Mouse (Mus musculus) intestine, embryonic 14.5 days (tissue): ENCODE results near the gene Washc3. TPM values are rescaled to one million over a fixed set of nuclear protein-coding genes. Genes with fewer than 3 reads are reported as not detected.

ENCODE experiments used
- ATAC-seq: fragments of 200-750 bp; cut with Nextera tagmentation; replicated peaks from 2 replicates; pipeline ENCODE4 v1.8.0; 2017; ENCODE audit warnings: low read depth, moderate number of reproducible peaks, moderate TSS enrichment, moderate library complexity; ENCODE audit not compliant: low FRiP score, low TSS enrichment
- DNase-seq: peaks from one replicate; pipeline ENCODE4 v3.0.0-alpha.2; 2018; ENCODE audit warnings: low spot score
- H3K27ac ChIP-seq: fragments of 300-500 bp; sonication (generic); 2 replicates; pipeline ENCODE4 v1.5.1; 2014; ENCODE audit warnings: low read depth, mild to moderate bottlenecking, control low read depth
- H3K27me3 ChIP-seq: fragments of 300-500 bp; sonication (generic); replicated peaks from 2 replicates; pipeline ENCODE4 v1.6.1; 2014; ENCODE audit warnings: low read length, control low read depth; ENCODE audit not compliant: control insufficient read depth, insufficient read depth
- H3K36me3 ChIP-seq: fragments of 300-500 bp; sonication (generic); 2 replicates; pipeline ENCODE4 v1.6.1; 2014; ENCODE audit warnings: low read length, control low read depth; ENCODE audit not compliant: control insufficient read depth, insufficient read depth
- H3K4me1 ChIP-seq: fragments of 300-500 bp; sonication (generic); replicated peaks from 2 replicates; pipeline ENCODE4 v1.6.1; 2014; ENCODE audit warnings: low read length, control low read depth, mixed read lengths; ENCODE audit not compliant: control insufficient read depth, insufficient read depth
- H3K4me2 ChIP-seq: fragments of 300-500 bp; sonication (generic); 2 replicates; pipeline ENCODE4 v1.6.1; 2014; ENCODE audit warnings: low read length
- H3K4me3 ChIP-seq: fragments of 300-500 bp; sonication (generic); 2 replicates; pipeline ENCODE4 v1.5.1; 2014; ENCODE audit warnings: low read depth, low read length, control low read depth, mixed read lengths
- H3K9ac ChIP-seq: fragments of 300-500 bp; sonication (generic); 2 replicates; pipeline ENCODE4 v1.6.1; 2014; ENCODE audit warnings: mild to moderate bottlenecking, low read length
- H3K9me3 ChIP-seq: fragments of 300-500 bp; sonication (generic); 2 replicates; pipeline ENCODE4 v1.6.1; 2016; ENCODE audit warnings: low read length, control low read depth; ENCODE audit not compliant: control insufficient read depth
- WGBS: fragments of 180-500 bp; shearing (Covaris S2); extraction: QIAGEN DNeasy Blood & Tissue Kit; methylation state at CpG from one replicate; pipeline ENCODE4 v1.1.7; 2014; 5-methylcytosine and 5-hydroxymethylcytosine counted together
- polyA plus RNA-seq: library from polyadenylated mRNA; unstranded; fragments of >200 nt; fragmentation: Nextera tagmentation; extraction: Ambion mirVana; gene quantifications from 2 replicates; pipeline ENCODE4 v1.2.1, GENCODE M21; 2014

The Washc3 gene
- polyA plus RNA-seq, 1 experiment from 2014 or later = 65.7 TPM

DNA sequence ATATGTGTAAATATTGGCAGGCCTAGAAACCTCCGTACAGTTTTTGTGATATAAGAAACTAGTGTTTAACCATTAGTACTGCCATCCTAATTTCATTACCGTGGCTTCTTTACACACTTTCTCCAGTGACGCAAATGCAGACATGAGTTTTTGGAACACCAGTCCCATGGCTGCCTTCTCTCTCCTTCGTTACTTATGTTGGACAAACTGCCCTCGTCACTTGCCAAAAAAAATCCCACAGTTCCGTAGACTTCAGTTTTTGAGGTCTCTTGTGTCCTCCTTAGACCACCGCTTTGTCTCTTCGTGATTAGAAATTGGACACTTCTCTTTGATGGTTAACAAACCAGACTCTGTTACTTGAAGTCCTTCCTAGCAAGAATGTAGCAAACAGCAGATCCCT, 30.8 kb downstream of the Washc3 start:
- DNase-seq (no peak), ATAC-seq (no peak)
- H3K4me1 ChIP-seq = no peaks in the 10 kb centered on the region
- H3K4me2 ChIP-seq = no peak overlapping the region
- WGBS = 88% methylated on average over 8 of the region's 8 CpGs
- H3K36me3 ChIP-seq = peaks cover 6% of the 10 kb centered on the region; the same call in 1 of the 2 replicates
- no peak overlapping the region for H3K27ac ChIP-seq
- no peak overlapping the region for H3K4me3 ChIP-seq
- H3K27me3 ChIP-seq = no peaks in the 10 kb centered on the region
- no peaks in the 10 kb centered on the region for H3K9me3 ChIP-seq
- H3K9ac ChIP-seq = no peak overlapping the region

DNA sequence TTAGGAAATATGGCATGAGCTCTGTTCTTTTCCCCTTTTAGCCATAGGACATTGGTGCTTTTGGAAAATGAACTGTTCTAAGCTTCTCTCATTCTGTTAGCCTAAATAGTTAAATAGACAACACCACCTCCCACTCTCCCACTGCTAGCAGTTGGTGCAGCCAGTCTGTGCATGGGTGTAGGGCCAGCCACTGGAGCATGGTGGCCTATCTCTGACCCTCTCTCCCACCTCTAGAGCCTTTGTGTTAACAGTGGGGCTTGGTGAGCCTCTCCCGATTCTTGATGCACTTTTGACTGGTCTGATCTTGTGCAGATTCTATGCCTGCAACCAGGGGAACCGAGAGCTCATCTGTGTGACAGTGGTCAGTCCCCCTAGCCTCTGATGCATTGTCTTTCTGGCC, 31.9 kb downstream of the Washc3 start:
- Histone ChIP-seq H3K4me3 (no peak overlapping the region), H3K36me3 (peaks cover 6% of the 10 kb centered on the region; the same call in 1 of the 2 replicates), H3K4me1 (no peaks in the 10 kb centered on the region), H3K9ac (no peak overlapping the region), H3K4me2 (no peak overlapping the region), H3K27ac (no peak overlapping the region), H3K9me3 (no peaks in the 10 kb centered on the region), H3K27me3 (no peaks in the 10 kb centered on the region)
- 85% methylated on average over 2 of the region's 2 CpGs for WGBS
- ATAC-seq (no peak), DNase-seq (no peak)

DNA sequence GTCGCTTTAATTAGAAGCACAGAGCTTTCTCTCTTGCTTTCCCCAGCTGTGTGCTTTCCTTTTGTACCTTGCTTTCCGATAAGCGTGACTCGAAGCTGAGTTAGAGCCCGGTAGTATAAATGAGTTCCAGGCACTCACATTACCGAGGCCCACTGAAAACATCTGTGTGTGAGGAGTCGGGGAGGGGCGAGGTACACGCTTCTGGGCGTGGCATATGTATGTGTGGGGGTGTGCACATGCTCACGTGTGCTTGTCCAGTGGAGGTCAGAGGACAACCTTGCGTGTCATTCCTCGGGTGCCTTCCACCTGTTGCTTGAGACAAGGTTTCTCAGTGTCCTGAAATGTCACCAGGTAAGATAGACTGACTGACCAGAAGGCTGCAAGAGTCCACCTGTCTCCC, 43.8 kb downstream of the Washc3 start:
- Histone ChIP-seq H3K9me3 (peaks cover 3% of the 10 kb centered on the region), H3K4me3 (no peak overlapping the region), H3K4me1 (no peaks in the 10 kb centered on the region), H3K9ac (no peak overlapping the region), H3K27me3 (no peaks in the 10 kb centered on the region), H3K36me3 (peaks cover 4% of the 10 kb centered on the region; the same call in 1 of the 2 replicates), H3K4me2 (no peak overlapping the region), H3K27ac (no peak overlapping the region)
- DNase-seq (no peak), ATAC-seq (no peak)
- 88% methylated on average over 13 of the region's 13 CpGs for WGBS

DNA sequence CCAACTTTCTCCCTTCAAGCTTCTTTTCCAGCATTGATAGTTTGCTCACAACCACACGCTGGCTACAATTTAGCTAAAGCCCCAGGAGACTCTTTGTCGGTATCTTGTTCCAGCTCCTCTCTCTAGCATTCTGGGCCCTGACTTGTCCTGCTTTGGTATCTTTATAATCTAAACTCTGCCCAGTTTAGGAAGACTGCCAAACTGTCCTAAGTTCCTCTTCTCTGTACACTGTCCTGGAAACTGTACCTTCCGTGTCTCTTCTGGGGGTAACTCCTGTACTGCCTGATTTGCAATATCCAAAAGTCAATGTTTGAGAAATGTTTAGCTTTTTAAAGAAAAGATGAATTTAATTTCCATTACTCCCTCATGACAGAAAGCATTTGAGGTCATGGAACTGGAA, 49.4 kb downstream of the Washc3 start:
- Histone ChIP-seq H3K4me1 (0 out of 2 replicates have a peak, but pooled peaks cover 3% of the 10 kb centered on the region), H3K27me3 (no peaks in the 10 kb centered on the region), H3K36me3 (peaks cover 4% of the 10 kb centered on the region; the same call in 1 of the 2 replicates), H3K27ac (no peak overlapping the region), H3K4me3 (no peak overlapping the region), H3K4me2 (no peak overlapping the region), H3K9ac (no peak overlapping the region), H3K9me3 (no peaks in the 10 kb centered on the region)
- DNase-seq (no peak), ATAC-seq (no peak)
- 58% methylated on average over 3 of the region's 3 CpGs for WGBS

DNA sequence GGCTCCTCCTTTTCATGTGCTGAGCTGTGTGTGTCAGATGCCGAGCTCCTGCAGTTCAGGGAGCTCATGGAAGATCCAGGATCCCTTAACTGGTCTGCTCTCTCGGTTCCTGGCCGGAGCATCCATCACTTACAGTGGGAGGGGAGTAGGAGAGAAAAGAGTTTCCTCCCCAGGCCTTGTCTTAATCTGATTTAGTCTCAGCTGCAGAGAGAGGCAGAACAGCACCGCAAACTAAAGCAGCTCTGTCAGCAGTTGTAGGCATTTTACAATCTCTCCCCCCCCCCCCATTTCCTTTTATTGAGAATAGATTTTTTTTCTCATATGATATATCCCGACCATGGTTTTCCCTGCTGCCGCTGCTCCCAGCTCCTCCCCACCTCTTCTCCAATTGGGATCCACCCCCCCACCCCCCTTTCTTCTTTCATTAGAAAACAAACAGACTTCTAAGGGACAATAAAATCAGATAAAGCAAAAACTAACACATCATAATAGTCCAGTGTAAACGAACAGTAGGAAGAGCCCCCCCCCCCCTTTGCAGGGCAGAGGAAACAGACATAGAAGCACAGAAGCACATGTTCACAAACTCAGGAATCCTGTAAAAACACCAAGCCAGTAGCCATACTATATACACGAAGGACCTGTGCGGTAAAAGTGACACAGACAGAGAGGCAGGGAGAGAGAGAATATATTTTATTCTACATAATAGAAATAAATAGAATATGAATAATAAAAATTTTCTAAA, 51.4 kb downstream of the Washc3 start:
- Histone ChIP-seq H3K4me3 (no peak overlapping the region), H3K9ac (no peak overlapping the region), H3K4me2 (no peak overlapping the region), H3K4me1 (0 out of 2 replicates have a peak, but pooled peaks cover 3% of the 10 kb centered on the region), H3K27me3 (no peaks in the 10 kb centered on the region), H3K27ac (no peak overlapping the region), H3K36me3 (no peaks in the 10 kb centered on the region), H3K9me3 (no peaks in the 10 kb centered on the region)
- ATAC-seq (no peak), DNase-seq (no peak)
- 49% methylated on average over 9 of the region's 9 CpGs for WGBS

DNA sequence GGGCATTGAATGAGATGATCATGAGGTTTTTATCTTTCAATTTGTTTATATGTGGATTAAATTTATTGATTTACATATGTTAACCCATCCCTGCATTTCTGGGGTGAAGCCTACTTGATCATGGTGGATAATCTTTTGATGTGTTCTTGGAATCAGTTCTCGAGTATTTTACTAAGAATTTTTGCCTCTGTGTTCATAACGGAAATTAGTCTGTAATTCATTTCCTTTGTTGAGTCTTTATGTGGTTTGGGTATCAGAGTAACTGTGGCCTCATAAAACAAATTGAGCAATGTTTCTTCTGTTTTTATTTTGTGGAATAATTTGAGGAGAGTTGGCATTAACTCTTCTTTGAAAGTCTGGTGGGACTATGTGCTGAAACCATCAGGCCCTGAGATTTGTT, 54.7 kb downstream of the Washc3 start:
- ATAC-seq = no peak
- 0 out of 2 replicates have a peak, but pooled peaks cover 3% of the 10 kb centered on the region for H3K4me1 ChIP-seq
- no peak overlapping the region for H3K27ac ChIP-seq
- WGBS = 89% methylated on average over 2 of the region's 2 CpGs
- H3K36me3 ChIP-seq = no peaks in the 10 kb centered on the region
- no peaks in the 10 kb centered on the region for H3K9me3 ChIP-seq
- no peak for DNase-seq
- H3K9ac ChIP-seq = no peak overlapping the region
- H3K4me2 ChIP-seq = no peak overlapping the region
- no peaks in the 10 kb centered on the region for H3K27me3 ChIP-seq
- H3K4me3 ChIP-seq = no peak overlapping the region

DNA sequence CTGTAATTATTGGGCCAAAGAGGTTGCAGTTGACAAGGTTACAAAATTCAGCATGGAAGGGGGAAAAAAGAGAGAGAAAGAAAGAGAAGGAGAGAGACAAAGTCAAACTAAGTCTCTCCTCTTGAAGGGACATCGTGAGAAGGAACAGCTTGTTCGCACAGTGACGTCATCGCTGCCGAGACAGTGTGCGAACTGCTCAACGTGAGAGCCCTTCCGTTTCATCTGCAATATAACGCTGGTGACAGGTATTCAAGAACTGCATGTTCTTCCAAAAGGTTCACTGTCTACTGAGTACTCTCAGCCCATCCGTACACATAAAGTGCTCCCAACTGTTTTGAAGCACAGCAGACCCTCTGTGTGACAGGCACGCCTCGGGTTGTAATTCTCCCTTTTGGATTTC, 59.4 kb downstream of the Washc3 start:
- no peaks in the 10 kb centered on the region for H3K9me3 ChIP-seq
- no peak overlapping the region for H3K9ac ChIP-seq
- 54% methylated on average over 12 of the region's 12 CpGs for WGBS
- H3K27ac ChIP-seq = no peak overlapping the region
- peaks cover 7% of the 10 kb centered on the region; the same call in 1 of the 2 replicates for H3K4me1 ChIP-seq
- no peak overlapping the region for H3K4me2 ChIP-seq
- H3K36me3 ChIP-seq = no peaks in the 10 kb centered on the region
- no peak for DNase-seq
- H3K4me3 ChIP-seq = no peak overlapping the region
- ATAC-seq = no peak
- no peaks in the 10 kb centered on the region for H3K27me3 ChIP-seq

DNA sequence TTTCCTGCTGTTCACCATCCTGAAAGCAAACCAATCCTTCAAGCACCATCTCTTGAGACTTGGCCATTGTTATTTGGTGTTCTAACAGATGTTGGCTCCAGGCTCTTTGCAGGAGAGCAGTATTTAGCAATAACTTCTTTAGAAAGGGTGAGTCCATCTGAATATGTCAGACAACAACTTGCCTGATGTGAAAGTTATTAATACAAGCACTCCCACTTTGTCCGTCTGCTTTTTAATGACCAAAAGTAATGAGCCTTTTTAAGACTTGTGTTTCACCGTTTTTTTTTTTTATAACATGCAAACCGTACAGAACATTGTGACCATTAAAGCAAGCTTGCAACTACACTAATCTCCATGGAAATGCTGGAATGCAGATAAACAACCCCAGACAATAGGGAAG, 60.3 kb downstream of the Washc3 start:
- Histone ChIP-seq H3K4me1 (peaks cover 7% of the 10 kb centered on the region; the same call in 1 of the 2 replicates), H3K9ac (no peak overlapping the region), H3K4me3 (no peak overlapping the region), H3K27me3 (no peaks in the 10 kb centered on the region), H3K9me3 (no peaks in the 10 kb centered on the region), H3K4me2 (no peak overlapping the region), H3K36me3 (no peaks in the 10 kb centered on the region), H3K27ac (no peak overlapping the region)
- no peak for DNase-seq
- ATAC-seq = no peak
- WGBS = 67% methylated on average over 3 of the region's 3 CpGs

DNA sequence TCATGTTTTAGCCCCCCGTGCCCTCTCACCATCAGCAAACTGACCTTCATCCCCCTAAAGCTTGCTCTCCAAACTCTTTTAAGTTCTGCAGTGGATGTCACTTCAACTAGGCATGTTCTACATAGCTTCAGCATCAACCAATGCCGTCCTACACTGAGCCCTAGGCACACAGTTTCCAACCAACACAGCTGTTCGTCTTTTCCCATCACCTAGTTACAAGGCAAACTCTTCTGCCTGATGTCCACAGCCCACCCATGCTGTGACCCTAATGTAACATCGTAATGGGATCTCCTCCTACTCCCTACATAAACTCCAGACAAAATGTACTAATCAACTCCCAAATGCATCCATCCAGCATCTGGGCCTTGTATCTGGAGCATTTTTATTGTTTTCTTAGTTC, 62.5 kb downstream of the Washc3 start:
- H3K4me1 ChIP-seq = peaks cover 7% of the 10 kb centered on the region; the same call in 1 of the 2 replicates
- DNase-seq (no peak), ATAC-seq (no peak)
- H3K4me3 ChIP-seq = no peak overlapping the region
- H3K27me3 ChIP-seq = no peaks in the 10 kb centered on the region
- H3K9me3 ChIP-seq = no peaks in the 10 kb centered on the region
- H3K9ac ChIP-seq = no peak overlapping the region
- H3K27ac ChIP-seq = no peak overlapping the region
- H3K36me3 ChIP-seq = no peaks in the 10 kb centered on the region
- WGBS = 47% methylated on average over 4 of the region's 4 CpGs
- no peak overlapping the region for H3K4me2 ChIP-seq
